Mouse (Mus musculus): ENCODE data around the gene Actrt3. TPM values are rescaled to one million over a fixed set of nuclear protein-coding genes. Genes with fewer than 3 reads are reported as not detected.

Gene Actrt3
- total RNA-seq (2021): not detected
- long read RNA-seq, experiment 1: 0 reads
- long read RNA-seq, experiment 2: 0 reads

DNA sequence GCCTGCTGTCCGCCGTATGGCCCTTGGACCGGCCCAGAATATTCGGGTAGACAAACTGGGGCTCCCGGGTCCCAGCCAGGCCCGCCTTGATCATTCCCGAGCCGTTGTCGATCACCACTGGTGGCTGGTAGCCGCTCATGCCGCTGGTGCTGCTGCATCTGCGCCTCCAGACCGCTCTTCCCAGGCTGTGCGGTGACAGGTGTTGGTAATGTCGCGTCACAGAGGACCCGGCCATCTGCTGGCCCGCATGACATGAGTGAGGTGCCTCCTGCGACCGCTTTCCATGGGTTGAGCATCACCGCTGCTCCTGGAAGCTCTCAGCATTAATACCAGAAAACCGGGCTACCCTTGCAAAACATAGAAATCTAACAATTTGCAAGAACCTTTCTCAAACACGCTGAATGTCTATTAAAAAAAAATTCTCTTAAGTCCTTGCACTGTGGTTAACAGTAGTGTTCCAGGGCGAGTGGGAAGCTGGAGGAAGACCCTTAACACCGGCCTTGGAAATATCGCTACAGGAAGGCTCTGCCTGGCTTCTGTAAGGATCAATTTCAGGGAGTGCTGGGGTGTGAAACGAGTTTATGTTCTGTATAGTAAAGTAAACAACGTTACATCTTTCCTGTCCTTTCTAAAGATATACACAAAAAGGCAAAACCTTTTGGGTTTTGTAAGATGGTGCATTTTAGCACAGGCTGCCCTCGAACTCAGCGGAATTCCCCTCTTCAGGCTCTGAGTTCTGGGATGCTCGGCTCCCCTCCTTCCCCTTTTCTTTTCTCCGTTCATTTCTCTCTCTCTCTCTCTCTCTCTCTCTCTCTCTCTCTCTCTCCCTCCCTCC, at the start of gene Actrt3:
Gene Actrt3 (minus strand): TSS at position 229 of the 835 bp plus-strand sequence.
- peak; percentile 10 for DNase-seq

DNA sequence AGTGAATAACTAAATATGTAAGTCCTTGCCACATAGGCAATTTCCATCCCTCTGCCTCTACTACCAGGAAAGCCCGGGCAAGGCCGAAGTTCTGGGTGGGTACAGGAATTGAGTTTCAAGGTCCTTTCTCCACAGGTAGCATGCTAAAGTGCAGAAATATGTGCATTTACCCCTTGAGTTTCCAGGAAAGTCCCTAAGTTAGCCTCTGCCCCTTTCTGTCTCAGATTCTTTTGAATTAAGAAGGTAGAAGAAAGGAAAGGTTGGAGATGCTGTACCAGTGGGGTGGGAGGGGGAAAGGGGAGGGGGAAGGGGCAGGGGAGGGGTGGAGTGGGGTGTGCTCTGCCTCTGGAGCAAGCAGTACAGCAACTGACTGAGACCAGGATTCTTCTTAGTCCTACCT, 48.7 kb upstream of the Actrt3 start:
- intact Hi-C loops (cut with DNase I): no loop called here
- no peak for DNase-seq

More for the DNA sequence above, at the start of gene Actrt3:
- intact Hi-C loops (cut with DNase I): loop anchor here (5.0 to 10.0 kb wide), 4 partner anchors 192 to 1795 kb away; partner anchors contain the start of genes Rpl22l1 and Sec62

DNA sequence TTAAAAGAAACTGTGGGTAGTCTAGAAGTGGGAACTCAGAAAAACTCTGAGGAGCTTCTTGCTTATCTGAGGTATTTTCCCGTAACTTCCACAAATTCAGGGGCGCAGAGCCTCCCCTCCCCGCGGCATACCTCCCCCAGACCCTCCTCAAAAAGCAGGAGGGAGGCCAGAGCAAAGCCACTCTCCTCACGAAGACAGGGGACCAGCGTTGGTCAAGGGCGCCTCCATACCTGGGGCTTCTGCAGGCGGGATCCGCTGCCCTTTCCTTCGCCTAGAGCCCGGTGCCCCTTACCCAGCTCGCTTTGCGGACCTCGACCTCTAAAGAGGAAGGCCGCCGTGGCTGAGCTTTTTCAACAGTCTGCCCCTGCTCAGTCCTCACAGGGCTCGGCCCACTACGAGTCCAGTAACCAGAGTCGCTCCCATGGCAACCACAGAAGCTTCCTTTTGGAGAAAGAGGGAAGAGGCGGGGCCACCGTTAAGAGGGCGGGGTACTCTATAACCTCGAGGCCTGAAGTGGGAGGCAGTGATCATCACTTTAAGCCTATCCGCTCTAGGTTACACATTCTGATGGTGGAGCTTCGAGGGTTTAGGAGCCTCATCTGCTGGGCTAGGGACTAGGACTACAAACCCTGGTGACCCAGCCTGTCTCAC, 47.8 kb upstream of the Actrt3 start, which contains the start of gene Lrrc34:
Gene Lrrc34 (minus strand): TSS at position 430 of the 651 bp plus-strand sequence.
- intact Hi-C loops (cut with DNase I): no loop called here
- DNase-seq: peak; percentile 15 to 48

DNA sequence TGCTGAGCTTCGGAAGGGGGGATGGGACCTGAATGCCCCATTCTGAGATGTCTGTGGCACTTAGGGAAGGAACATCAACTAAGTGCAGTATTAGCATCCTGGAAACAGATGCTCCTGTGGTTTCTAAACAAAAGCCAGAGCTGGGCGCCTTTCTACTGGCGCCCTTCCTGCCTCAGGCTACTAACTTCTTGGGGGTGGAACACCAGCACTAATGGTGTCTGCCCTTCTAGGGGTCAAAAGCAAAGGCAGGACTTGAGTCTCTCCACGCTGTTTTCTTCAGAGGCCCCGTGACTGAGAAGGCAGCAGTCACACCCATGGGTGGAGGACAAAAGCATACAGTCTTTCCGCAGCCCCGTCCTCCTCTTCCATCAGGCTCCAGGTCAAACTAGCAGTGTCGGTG, 47.0 kb upstream of the Actrt3 start:
- intact Hi-C loops (cut with DNase I): no loop called here
- no peak for DNase-seq

DNA sequence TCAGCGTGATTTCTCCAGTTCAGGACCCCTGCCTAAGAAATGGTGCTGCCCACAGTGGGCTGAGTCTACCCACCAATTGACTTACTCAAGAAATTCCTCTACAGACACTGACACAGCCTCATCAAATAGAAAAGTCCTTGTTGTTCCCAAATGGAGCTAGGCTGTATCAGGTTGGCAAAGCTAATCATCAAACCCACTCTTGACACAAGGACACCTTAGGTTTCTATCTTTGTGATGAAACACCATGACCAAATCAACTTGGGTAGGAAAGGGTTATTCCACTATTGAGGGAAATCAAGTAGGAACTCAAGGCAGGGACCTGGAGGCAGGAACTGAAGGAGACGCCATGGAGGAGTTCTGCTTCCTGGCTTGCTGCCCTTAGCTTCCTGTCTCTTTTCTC, 44.5 kb upstream of the Actrt3 start, which contains the start of gene Lrriq4:
Gene Lrriq4 (plus strand): TSS at position 301 of the 400 bp plus-strand sequence.
- intact Hi-C loops (cut with DNase I): no loop called here
- no peak for DNase-seq

DNA sequence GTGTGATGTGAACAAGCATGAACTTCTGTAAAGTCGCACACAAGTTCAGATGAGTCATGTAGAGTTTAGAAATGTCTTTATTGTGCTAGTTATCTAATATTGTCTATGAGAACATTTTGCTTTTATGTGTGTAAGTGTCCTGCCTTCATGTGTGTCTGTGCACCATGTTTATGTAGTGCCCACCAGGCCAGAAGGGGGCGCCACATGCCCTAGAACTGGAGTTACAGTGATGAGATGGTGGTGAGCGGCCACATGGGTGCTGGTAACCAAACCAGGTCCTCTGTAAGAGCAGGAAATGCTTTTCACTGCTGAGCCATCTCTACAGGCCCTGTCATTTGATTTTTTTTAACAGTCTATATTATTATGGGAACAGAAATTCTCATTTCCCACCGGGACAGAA, 35.9 kb upstream of the Actrt3 start:
- no peak for DNase-seq
- intact Hi-C loops (cut with DNase I): no loop called here

DNA sequence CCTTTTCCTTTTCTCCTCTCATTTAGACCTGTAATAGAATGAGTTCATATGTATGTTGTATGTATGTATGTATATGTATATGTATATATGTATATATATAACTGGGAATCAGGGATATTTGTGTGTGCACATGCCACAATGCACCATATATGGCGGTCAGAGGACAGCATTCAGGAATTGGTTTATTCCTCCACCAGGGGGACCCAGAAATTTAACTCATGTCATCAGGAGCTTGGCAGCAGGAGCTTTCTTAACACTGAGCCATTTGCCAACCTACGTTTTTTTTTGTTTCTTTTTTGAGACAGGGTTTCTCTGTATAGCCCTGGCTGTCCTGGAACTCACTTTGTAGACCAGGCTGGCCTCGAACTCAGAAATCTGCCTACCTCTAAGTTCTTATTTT, 33.9 kb upstream of the Actrt3 start:
- DNase-seq: no peak
- intact Hi-C loops (cut with DNase I): no loop called here

DNA sequence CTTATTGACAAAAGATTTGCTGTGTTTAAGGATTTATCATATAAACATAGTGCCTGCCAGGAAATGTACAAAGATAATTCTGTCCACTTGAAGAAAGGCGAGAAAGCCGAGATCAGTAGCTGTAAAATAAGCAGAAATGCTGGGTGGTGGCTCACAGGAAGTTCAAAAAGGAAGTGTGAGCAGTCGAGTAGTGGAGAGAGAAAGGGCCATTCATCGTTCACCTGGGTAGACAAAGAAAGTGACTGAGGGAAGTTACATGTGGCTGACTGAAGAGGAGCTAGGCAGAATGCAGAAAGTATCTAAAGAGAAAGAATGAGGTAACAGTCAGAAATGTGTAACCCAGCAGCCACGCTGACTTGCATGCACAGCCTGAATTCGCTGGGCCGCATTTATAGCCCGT, 20.4 kb upstream of the Actrt3 start:
- intact Hi-C loops (cut with DNase I): no loop called here
- no peak for DNase-seq

DNA sequence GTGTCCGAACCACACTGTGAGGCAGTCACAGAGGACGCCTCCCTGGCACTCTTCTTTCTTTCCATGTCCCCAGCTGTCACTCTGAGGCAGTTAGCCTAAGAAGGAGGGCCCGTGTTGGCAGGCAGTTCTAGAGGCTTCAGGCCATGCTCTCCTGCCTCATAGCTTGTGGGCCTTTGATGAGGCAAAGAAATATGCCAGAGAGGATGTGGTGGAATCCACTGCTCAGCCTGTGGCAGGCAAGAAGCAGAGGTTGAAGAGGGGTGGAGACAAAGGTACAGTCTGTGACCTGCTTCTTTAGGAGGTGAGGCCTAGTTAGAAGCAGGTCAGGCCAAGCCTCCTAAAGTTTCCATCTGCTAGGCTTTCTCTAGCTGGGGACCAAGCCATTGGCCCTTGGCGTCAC, 11.2 kb upstream of the Actrt3 start:
- intact Hi-C loops (cut with DNase I): no loop called here
- no peak for DNase-seq

DNA sequence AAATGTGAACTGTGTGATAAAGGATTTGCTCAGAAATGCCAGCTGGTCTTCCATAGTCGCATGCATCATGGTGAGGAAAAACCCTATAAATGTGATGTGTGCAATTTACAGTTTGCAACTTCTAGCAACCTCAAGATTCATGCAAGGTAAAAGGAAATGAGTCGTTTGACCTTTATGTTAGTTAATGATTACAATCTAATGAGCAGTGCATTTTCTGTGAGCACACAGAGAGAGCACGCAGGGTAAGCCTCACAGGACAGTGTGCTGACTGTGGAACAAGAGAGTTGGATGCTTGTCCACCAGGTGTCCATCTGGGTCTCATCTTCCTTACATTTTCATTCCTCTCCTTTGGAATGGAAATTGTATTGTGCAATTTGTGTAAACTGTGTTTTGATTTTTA, 9.3 kb upstream of the Actrt3 start:
- intact Hi-C loops (cut with DNase I): no loop called here

GRCm38 (mm10) chr3:30603256-30603655, 3.5 kb upstream of the Actrt3 start:
- intact Hi-C loops (cut with DNase I): loop anchor here (5.0 kb wide), 1 partner anchor 189 kb away; the partner anchor contains the start of gene Sec62
- no peak for DNase-seq

More for the DNA sequence above, 9.3 kb upstream of the Actrt3 start:
- DNase-seq: no peak

DNA sequence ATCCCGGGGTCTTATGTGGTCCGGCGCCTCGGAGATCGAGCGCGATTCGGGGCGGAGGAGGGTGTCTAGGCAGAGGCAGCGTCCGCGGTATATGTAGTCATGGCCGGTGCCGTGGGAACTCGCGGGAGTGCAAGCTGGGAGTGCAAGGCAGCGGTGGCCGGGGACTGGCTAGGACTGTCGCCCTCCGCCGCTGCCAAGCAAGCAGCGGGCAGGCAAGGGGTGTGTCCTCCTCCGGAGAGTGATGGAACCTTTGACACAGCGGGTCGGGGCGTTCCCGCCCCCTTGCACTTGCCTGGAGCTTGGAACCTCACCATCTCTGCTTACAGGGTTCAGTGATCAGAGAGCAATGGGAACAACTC, 3.0 kb upstream of the Actrt3 start:
- intact Hi-C loops (cut with DNase I): loop anchor here (5.0 kb wide), 1 partner anchor 190 kb away; the partner anchor contains the start of gene Sec62
- DNase-seq: no peak

DNA sequence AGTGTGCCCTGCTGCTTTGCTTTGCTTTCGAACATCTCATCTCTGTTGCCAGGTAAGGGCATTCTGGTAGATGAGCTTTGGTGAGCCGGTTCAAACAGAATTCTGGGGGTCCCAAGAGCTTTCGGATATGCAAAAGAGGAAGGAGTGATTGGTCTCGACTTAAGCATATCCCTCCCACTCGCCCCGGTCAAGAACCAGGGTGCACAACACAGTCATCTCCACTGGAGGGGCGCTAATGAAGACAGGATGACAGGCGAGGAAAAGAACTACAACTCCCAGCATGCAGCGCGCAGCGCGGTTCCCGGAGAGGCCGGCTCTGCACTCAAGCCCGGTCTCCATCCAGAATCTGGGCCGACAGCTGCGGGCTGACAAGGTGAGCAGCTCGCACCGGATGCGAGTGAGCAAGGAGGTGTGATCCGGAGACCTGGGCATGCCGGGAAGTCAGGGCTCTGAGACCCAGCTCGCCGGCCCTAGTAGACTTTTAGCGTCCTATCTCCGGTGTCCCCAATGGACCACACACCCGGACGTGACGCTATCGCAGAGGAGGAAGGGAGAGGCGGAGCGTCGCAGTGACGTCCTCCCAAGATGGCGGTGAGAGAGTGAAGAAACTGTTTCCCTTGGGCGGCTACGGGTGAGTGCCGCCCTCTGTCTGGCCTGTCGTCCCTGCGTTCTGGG, 2.5 kb upstream of the Actrt3 start, which contains the start of gene Mynn:
Gene Mynn (plus strand): TSS at position 1 of the 675 bp plus-strand sequence.
- intact Hi-C loops (cut with DNase I): loop anchor here (5.0 kb wide), 1 partner anchor 190 kb away; the partner anchor contains the start of gene Sec62
- peak; percentile 94 to 97 for DNase-seq

DNA sequence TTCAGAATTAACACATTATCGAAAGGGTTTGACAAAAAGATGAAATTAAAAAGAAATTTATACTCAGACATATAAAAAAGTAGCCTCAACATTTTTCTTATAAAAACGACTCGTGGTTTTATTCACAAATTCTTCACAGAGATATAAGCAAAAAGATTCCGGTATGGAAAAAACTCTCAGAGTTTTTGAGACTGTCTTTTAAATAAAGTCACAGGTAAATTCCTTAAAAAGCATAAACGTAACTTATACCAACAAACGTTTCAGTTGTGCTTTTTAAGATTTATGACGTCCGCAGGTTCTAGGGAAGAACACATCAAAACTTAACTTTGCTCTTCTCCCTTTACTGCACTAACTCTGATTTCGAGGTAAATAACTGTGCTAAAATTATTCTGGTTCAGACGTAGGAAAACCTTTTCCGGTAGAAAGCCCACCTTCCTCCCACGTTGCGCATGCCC, 1.9 kb upstream of the Actrt3 start:
- intact Hi-C loops (cut with DNase I): loop anchor here (5.0 kb wide), 1 partner anchor 191 kb away; the partner anchor contains the start of gene Sec62
- DNase-seq: no peak

DNA sequence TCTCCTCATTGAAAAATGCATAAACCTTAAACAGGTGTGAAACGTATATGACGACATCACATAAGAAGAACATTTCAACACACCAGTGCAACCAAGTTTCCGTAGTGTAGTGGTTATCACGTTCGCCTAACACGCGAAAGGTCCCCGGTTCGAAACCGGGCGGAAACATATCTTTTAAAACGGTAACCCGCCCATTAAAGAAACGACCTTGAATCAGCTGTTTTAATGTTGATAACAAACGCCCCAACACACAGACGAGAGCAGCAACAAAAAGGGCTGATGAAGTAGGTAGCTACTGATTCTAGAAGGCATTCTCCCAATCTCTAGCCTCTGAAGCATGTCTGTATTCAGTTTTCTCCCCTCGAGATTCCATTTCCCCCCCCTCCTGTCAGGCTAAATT, 1.4 kb upstream of the Actrt3 start:
- DNase-seq: peak; percentile 86 to 87
- intact Hi-C loops (cut with DNase I): loop anchor here (5.0 kb wide), 1 partner anchor 191 kb away; the partner anchor contains the start of gene Sec62

GRCm38 (mm10) chr3:30600717-30601116, 978 bp upstream of the Actrt3 start:
- DNase-seq: peak; percentile 16 to 30
- intact Hi-C loops (cut with DNase I): loop anchor here (5.0 kb wide), 1 partner anchor 192 kb away; the partner anchor contains the start of gene Sec62

- no peak for DNase-seq
- intact Hi-C loops (cut with DNase I): loop anchor here (5.0 to 10.0 kb wide), 3 partner anchors 205 to 1792 kb away; partner anchors contain the start of gene Rpl22l1
Observed at GRCm38 (mm10) chr3:30597271-30597670, 2.5 kb downstream of the Actrt3 start.

DNA sequence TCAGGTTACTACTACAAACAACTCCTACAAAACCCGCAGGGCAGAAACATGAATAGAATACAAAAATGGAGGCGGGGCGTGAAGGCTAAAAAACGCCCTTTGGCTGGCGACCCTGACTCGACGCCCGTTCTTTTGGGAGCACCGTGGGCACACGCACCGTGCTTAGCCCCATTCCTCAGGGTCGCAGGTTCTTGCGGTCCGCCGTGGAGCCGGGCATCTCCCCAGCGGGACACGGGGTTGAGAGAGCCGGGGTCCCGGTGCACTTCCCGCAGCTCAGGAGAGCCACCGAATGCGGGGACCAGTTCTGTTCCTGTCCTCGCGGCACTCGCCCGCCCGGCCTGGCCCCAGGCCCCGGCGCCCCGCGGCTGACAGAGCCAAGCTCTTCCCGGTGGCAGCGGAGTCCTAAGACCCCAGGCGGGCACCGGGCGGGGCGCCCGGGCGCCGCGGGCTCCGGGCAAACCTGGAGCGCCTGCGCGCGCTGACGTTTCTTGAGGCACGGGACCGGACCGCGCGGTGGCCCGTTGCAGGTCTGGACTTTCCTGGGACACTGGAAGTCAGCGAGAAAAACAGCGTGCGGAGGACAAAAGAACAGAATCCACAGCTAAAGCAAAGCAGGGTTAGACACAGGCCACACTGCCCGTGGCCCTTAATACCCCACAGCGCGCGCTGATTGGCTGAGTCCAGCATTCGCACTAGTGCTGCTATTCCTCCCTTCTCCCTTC, 4.5 kb downstream of the Actrt3 start:
- intact Hi-C loops (cut with DNase I): loop anchor here (5.0 to 10.0 kb wide), 3 partner anchors 207 to 1790 kb away; partner anchors contain the start of gene Rpl22l1
- peak; percentile 53 to 60 for DNase-seq
